Mouse (Mus musculus) MEL (cell line): ENCODE measurements around the gene Scaper.

Experiments
- MAFK ChIP-seq: IDR thresholded peaks from 2 replicates; pipeline ENCODE4 v1.6.1; 2011; ENCODE audit warnings: low read depth, mild to moderate bottlenecking, low read length, improper control_type of control experiment, borderline replicate concordance
- MAZ ChIP-seq: IDR thresholded peaks from 2 replicates; pipeline ENCODE4 v1.6.1; 2012; ENCODE audit warnings: low read depth, mild to moderate bottlenecking, inconsistent platforms, low read length, improper control_type of control experiment
- POLR2A ChIP-seq, 2 experiments: IDR thresholded peaks; 2 replicates each; pipeline ENCODE4 v1.6.1; 2011 to 2012; ENCODE audit warnings: low read length in 2 of 2, mild to moderate bottlenecking in 2 of 2, control low read depth in 1 of 2, improper control_type of control experiment in 1 of 2, low read depth in 1 of 2, moderate library complexity in 1 of 2; ENCODE audit not compliant: control insufficient read depth in 1 of 2, insufficient read depth in 1 of 2, poor library complexity in 1 of 2
- POLR2AphosphoS2 ChIP-seq: IDR thresholded peaks from 2 replicates; pipeline ENCODE4 v1.6.1; 2011; ENCODE audit warnings: low read length, improper control_type of control experiment
- TCF12 ChIP-seq: IDR thresholded peaks from 2 replicates; pipeline ENCODE4 v1.6.1; 2014; ENCODE audit warnings: low read depth, mild to moderate bottlenecking, inconsistent platforms, low read length, improper control_type of control experiment, moderate library complexity

DNA sequence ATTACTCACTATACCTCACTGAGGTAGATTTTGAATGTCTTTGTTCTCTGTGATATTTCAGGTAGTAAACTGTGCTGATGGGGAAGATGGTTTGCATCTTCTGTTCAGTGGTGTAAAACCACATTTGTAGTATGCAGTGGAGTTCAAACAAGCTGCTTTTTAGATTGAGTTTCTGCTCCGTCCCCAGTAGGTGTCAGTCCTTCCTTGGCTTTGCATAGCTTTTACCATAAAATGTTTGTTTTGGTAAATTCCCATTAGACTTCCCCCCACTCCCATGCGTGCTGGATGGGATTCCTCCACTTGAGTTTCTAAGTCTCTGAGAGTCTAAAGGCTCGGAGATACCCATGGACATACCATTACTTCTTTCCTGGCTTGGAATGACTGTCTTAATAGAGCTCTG, 231.3 kb downstream of the Scaper start:
- no peak for TF ChIP-seq TCF12
- TF ChIP-seq MAFK = no peak
- no peak for TF ChIP-seq POLR2A (IDR thresholded peaks at IDR 0.05; ENCODE audit: control insufficient read depth in 1 of 2, insufficient read depth in 1 of 2, low read depth in 1 of 2, low read length in 2 of 2, poor library complexity in 1 of 2)
- no peak for TF ChIP-seq MAZ
- TF ChIP-seq POLR2AphosphoS2 = no peak
